Mouse (Mus musculus) cerebellum, adult 2 months (tissue): Measurements from ENCODE around the gene Atxn7l1.

Experiments
- CTCF ChIP-seq: fragments of 200-500 bp; IDR thresholded peaks from 2 replicates; pipeline ENCODE4 v1.5.1; 2011; ENCODE audit warnings: low read depth, mild to moderate bottlenecking, control low read depth, low read length, moderate library complexity, borderline replicate concordance; ENCODE audit not compliant: insufficient read depth
- POLR2A ChIP-seq: fragments of 200-500 bp; IDR thresholded peaks from 2 replicates; pipeline ENCODE4 v1.6.1; 2011; ENCODE audit warnings: low read length, control low read depth, borderline replicate concordance; ENCODE audit not compliant: insufficient read depth

DNA sequence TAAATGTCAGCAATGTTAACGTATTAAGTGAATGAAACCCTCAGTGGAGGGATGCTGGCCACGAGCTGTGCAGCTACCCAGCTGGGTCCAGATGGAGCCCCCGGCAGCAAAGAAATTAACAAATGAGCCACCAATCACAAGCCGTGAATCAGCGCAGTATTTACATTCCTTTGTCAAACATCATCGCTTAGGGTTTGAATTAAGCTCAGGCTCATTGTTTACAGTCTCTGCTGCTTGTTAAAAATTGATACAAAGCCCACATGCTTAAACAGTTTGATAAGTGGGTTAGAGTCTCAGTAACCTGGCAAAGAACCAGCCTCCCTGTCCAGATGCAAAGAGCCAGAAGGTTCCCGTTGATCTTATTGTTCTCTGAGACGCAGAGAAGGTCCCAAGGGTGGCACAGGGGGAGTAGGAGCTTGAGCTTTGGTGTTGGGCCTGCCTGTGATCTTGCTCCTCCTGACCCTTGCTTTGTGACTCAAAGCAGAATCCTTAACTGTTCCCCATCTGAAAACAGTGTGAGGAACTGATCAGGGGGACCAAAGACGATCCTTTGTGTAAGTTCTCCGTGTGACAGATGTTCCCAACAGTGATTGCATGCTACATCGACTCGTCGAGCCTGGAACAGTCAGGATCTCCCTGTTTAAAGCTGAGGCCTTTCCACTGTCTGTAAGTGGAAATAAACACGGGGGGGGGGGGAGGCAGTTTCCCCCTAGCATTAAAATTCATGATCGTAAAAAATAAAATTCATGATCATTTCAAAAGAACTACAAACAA is 45.0 kb upstream of the Atxn7l1 start:
- TF ChIP-seq CTCF (no peak), POLR2A (no peak)
